24 mouse cellular contexts compared by ENCODE assay signal in the genomic region with DNA sequence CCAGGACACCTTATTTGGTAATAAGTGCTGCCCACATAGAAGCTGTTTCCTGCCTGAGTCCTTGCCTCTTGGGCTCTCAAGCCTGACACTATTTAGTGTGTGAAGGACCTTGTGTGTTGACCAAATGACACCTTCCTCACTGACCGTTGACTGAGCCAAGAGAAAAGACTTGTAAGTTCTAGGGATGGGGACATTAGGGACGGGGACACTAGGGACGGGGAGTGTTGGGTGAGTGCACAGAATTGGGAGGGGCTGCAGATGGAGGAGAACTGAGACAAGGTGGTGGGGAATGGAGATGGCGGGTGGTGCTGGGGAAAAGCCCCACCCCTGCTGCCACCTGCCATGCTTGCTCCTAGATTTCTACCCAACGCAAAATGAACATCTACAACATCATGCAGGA. TPM values are rescaled to one million over a fixed set of nuclear protein-coding genes. Genes with fewer than 3 reads are reported as not detected.
DNase-seq lines count a peak whose midpoint lies in the region; ATAC-seq and TF ChIP-seq lines count a peak whose summit lies in the region.
"Had no signal": no experiment of that assay in that cellular context is flagged by ENCODE, and none has a peak within 500 bp of the region (broad histone marks: within the 10 kb centered on the region; RNA-seq: fewer than 3 reads in every experiment).

No protein-coding gene starts in this region.

- no peak overlapping the region for H3K9ac ChIP-seq in heart, adult 2 months (ENCODE audit: low read depth, low read length)
- no peak overlapping the region for H3K9ac ChIP-seq in liver, embryonic 13.5 days
- no peak overlapping the region for H3K9ac ChIP-seq in liver, postnatal 0 days (replicated peaks)
- H3K9ac ChIP-seq: heart, embryonic 12.5 days; hindbrain, embryonic 14.5 days; intestine, embryonic 15.5 days; kidney, embryonic 15.5 days; lung, embryonic 14.5 days; neural tube, embryonic 12.5 days had no signal

- intact Hi-C loops in heart, adult 2 months (cut with DNase I) = no loop called here
- intact Hi-C loops in heart, postnatal 36 days (cut with DNase I) = no loop called here

- TF ChIP-seq POLR2A in heart, adult 2 months (IDR thresholded peaks at IDR 0.05; ENCODE audit: insufficient read depth, low read depth, low read length) = no peak

- TF ChIP-seq EP300 in heart, adult 2 months (IDR thresholded peaks at IDR 0.05; ENCODE audit: insufficient read depth, low read depth, low read length) = no peak
- TF ChIP-seq EP300 in liver, postnatal 0 days (IDR thresholded peaks at IDR 0.05; ENCODE audit: low read depth) = no peak

- no peaks in the 10 kb centered on the region for H3K27me3 ChIP-seq in heart, adult 2 months (ENCODE audit: control insufficient read depth, insufficient read depth, low read length)
- no peaks in the 10 kb centered on the region for H3K27me3 ChIP-seq in liver, embryonic 13.5 days
- H3K27me3 ChIP-seq in liver, postnatal 0 days (ENCODE audit: insufficient read depth, low read length) = no peaks in the 10 kb centered on the region
- H3K27me3 ChIP-seq: heart, embryonic 12.5 days; intestine, embryonic 15.5 days; kidney, embryonic 15.5 days; neural tube, embryonic 12.5 days had no signal

- ATAC-seq in liver, embryonic 13.5 days (ENCODE audit: low read depth) = 0 out of 2 replicates have a peak, but pooled peaks have one; percentile 8
- ATAC-seq in liver, postnatal 0 days = no peak
- ATAC-seq: forebrain, embryonic 16.5 days; intestine, embryonic 15.5 days had no signal

- no peaks in the 10 kb centered on the region for H3K4me1 ChIP-seq in heart, adult 2 months (ENCODE audit: control insufficient read depth, insufficient read depth, low read length)
- no peaks in the 10 kb centered on the region for H3K4me1 ChIP-seq in liver, embryonic 13.5 days (replicated peaks)
- no peaks in the 10 kb centered on the region for H3K4me1 ChIP-seq in liver, postnatal 0 days (ENCODE audit: insufficient read depth)
- H3K4me1 ChIP-seq: heart, embryonic 12.5 days; intestine, embryonic 15.5 days; kidney, embryonic 15.5 days; neural tube, embryonic 12.5 days had no signal

- no peaks in the 10 kb centered on the region for H3K36me3 ChIP-seq in heart, adult 2 months (ENCODE audit: control insufficient read depth, insufficient read depth, low read length)
- no peaks in the 10 kb centered on the region for H3K36me3 ChIP-seq in liver, embryonic 13.5 days
- H3K36me3 ChIP-seq in liver, postnatal 0 days (replicated peaks; ENCODE audit: insufficient read depth, low read length) = no peaks in the 10 kb centered on the region
- H3K36me3 ChIP-seq: heart, embryonic 12.5 days; intestine, embryonic 15.5 days; kidney, embryonic 15.5 days; neural tube, embryonic 12.5 days had no signal

- DNase-seq in heart, adult 2 months = peak; percentile 23 to 33
- no peak for DNase-seq in heart, postnatal 36 days
- no peak for DNase-seq in liver, embryonic 13.5 days
- DNase-seq in liver, postnatal 0 days = no peak
- DNase-seq in right cerebral cortex, postnatal 25 days = peak; percentile 20
- no peak for DNase-seq in right cerebral cortex, postnatal 4 days
- DNase-seq in MN1 (ENCODE audit: low spot score) = no peak
- DNase-seq: cerebellum, adult 8-10 months; liver; lung, embryonic 14.5 days had no signal

- H3K27ac ChIP-seq in heart, adult 2 months = no peak overlapping the region
- H3K27ac ChIP-seq in liver, embryonic 13.5 days = no peak overlapping the region
- no peak overlapping the region for H3K27ac ChIP-seq in liver, postnatal 0 days (ENCODE audit: low read depth)
- H3K27ac ChIP-seq: hindbrain, embryonic 14.5 days; intestine, embryonic 15.5 days; kidney, embryonic 15.5 days; layer of hippocampus, adult 2 months; macrophage; neural tube, embryonic 12.5 days had no signal

- no peak for TF ChIP-seq CTCF in heart, adult 2 months (IDR thresholded peaks at IDR 0.05)
- TF ChIP-seq CTCF in liver, postnatal 0 days (IDR thresholded peaks at IDR 0.05; ENCODE audit: low read depth) = no peak

- no peak overlapping the region for H3K4me2 ChIP-seq in liver, embryonic 13.5 days
- H3K4me2 ChIP-seq in liver, postnatal 0 days (ENCODE audit: low read depth, low read length) = no peak overlapping the region
- H3K4me2 ChIP-seq: heart, embryonic 12.5 days; hindbrain, embryonic 14.5 days; intestine, embryonic 15.5 days; kidney, embryonic 15.5 days; lung, embryonic 14.5 days; neural tube, embryonic 12.5 days had no signal

- H3K4me3 ChIP-seq in heart, adult 2 months = no peak overlapping the region
- no peak overlapping the region for H3K4me3 ChIP-seq in liver, embryonic 13.5 days (replicated peaks)
- H3K4me3 ChIP-seq in liver, postnatal 0 days (ENCODE audit: low read depth, low read length) = no peak overlapping the region
- H3K4me3 ChIP-seq: erythroblast, embryonic 14.5 days; heart, embryonic 12.5 days; intestine, embryonic 15.5 days; kidney, embryonic 15.5 days; layer of hippocampus, adult 2 months; neural tube, embryonic 12.5 days had no signal

- 75% methylated on average over 5 of the region's 5 CpGs for WGBS in heart, adult 2 months
- WGBS in liver, embryonic 13.5 days (ENCODE audit: insufficient replicate concordance) = 62% methylated on average over 5 of the region's 5 CpGs
- 75% methylated on average over 5 of the region's 5 CpGs for WGBS in liver, postnatal 0 days (ENCODE audit: insufficient replicate concordance)

- peaks cover 78% of the 10 kb centered on the region for H3K9me3 ChIP-seq in liver, embryonic 13.5 days (replicated peaks)
- peaks cover 16% of the 10 kb centered on the region for H3K9me3 ChIP-seq in liver, postnatal 0 days (ENCODE audit: low read length)

- H3K79me2 ChIP-seq in heart, adult 2 months (replicated peaks; ENCODE audit: control insufficient read depth, insufficient read depth, low read length) = no peaks in the 10 kb centered on the region

RNA-seq across cellular contexts. Expression of a gene that starts 3.2 kb away (rescaled TPM):
- under 1 TPM in 1 of 2 experiments, not detected in 1; 0.13 TPM for total RNA-seq in heart, adult 2 months (2021)
- polyA plus RNA-seq in heart, adult 2 months (2012; rRNA removed) = 0.06 TPM in 2 replicates
- not detected for total RNA-seq in heart, postnatal 36 days (2021)
- 0.41 TPM in 2 replicates for polyA plus RNA-seq in liver, embryonic 13.5 days (2015; fragmentation: Nextera tagmentation; extraction: Ambion mirVana)
- polyA plus RNA-seq in liver, postnatal 0 days (2015; fragmentation: Nextera tagmentation; extraction: Ambion mirVana) = 0.61 and 0.66 TPM in 2 replicates
- polyA plus RNA-seq: erythroblast, embryonic 14.5 days had no signal

RNA-seq across cellular contexts. Expression of a gene that starts 18.2 kb away (rescaled TPM):
- not detected for total RNA-seq in heart, adult 2 months (2021)
- polyA plus RNA-seq in heart, adult 2 months (2012; rRNA removed) = 0.32 TPM in 1 of 2 replicates, not detected in the other
- total RNA-seq in heart, postnatal 36 days (2021) = not detected
- 0.08 TPM in 1 of 2 replicates, not detected in the other for polyA plus RNA-seq in liver, embryonic 13.5 days (2015; fragmentation: Nextera tagmentation; extraction: Ambion mirVana)
- polyA plus RNA-seq in liver, postnatal 0 days (2015; fragmentation: Nextera tagmentation; extraction: Ambion mirVana) = 412 and 437 TPM in 2 replicates
- total RNA-seq: common myeloid progenitor, adult 5-6 weeks; layer of hippocampus, adult 2 months had no signal
- polyA plus RNA-seq: C2C12; embryonic facial prominence, embryonic 11.5 days; erythroblast, embryonic 14.5 days; forebrain, embryonic 16.5 days; hindbrain, embryonic 14.5 days; lung, embryonic 14.5 days; macrophage; neural tube, embryonic 12.5 days had no signal

RNA-seq across cellular contexts. Expression of a gene that starts 24.4 kb away (rescaled TPM):
- total RNA-seq in heart, adult 2 months (2021) = under 1 TPM in 1 of 2 experiments, not detected in 1; 0.23 TPM
- polyA plus RNA-seq in heart, adult 2 months (2012; rRNA removed) = 0.53 and 0.66 TPM in 2 replicates
- total RNA-seq in heart, postnatal 36 days (2021) = under 1 TPM in 1 of 2 experiments, not detected in 1; 0.33 TPM
- polyA plus RNA-seq in liver, embryonic 13.5 days (2015; fragmentation: Nextera tagmentation; extraction: Ambion mirVana) = 11.3 and 11.4 TPM in 2 replicates
- polyA plus RNA-seq in liver, postnatal 0 days (2015; fragmentation: Nextera tagmentation; extraction: Ambion mirVana) = 7.1 and 7.8 TPM in 2 replicates
- total RNA-seq: monocyte, adult 5-6 weeks had no signal
- polyA plus RNA-seq: C2C12, macrophage had no signal

RNA-seq across cellular contexts. Expression of a gene that starts 29.6 kb away (rescaled TPM):
- not detected for total RNA-seq in heart, adult 2 months (2021)
- not detected in 2 replicates for polyA plus RNA-seq in heart, adult 2 months (2012; rRNA removed)
- under 1 TPM in 1 of 2 experiments, not detected in 1; 0.14 TPM for total RNA-seq in heart, postnatal 36 days (2021)
- polyA plus RNA-seq in liver, embryonic 13.5 days (2015; fragmentation: Nextera tagmentation; extraction: Ambion mirVana) = not detected in 2 replicates
- polyA plus RNA-seq in liver, postnatal 0 days (2015; fragmentation: Nextera tagmentation; extraction: Ambion mirVana) = not detected in 2 replicates
- total RNA-seq: common myeloid progenitor, adult 5-6 weeks; layer of hippocampus, adult 2 months; left cerebral cortex, postnatal 36 days had no signal
- polyA plus RNA-seq: C2C12; embryonic facial prominence, embryonic 11.5 days; erythroblast, embryonic 14.5 days; forebrain, embryonic 16.5 days; heart, embryonic 12.5 days; hindbrain, embryonic 14.5 days; lung, embryonic 14.5 days; neural tube, embryonic 12.5 days had no signal

RNA-seq across cellular contexts. Expression of a gene that starts 47.4 kb away (rescaled TPM):
- total RNA-seq in heart, adult 2 months (2021) = 10 to 100 TPM in 1 of 2 experiments, 1 to 10 TPM in 1; 8.7 to 11.5 TPM
- 12.7 and 23.9 TPM in 2 replicates for polyA plus RNA-seq in heart, adult 2 months (2012; rRNA removed)
- total RNA-seq in heart, postnatal 36 days (2021) = 10 to 100 TPM; 12.2 to 13.3 TPM
- 61.0 and 69.7 TPM in 2 replicates for polyA plus RNA-seq in liver, embryonic 13.5 days (2015; fragmentation: Nextera tagmentation; extraction: Ambion mirVana)
- 31.4 and 37.0 TPM in 2 replicates for polyA plus RNA-seq in liver, postnatal 0 days (2015; fragmentation: Nextera tagmentation; extraction: Ambion mirVana)

Comparison
In these comparisons a context has a peak if more than half of its experiments do, and no peak if none do; other contexts are left out.
1. DNase-seq: peak in heart, adult 2 months (2 of 2) and right cerebral cortex, postnatal 25 days (single experiment); none in heart, postnatal 36 days (0 of 2), liver, embryonic 13.5 days (single experiment), liver, postnatal 0 days (single experiment), right cerebral cortex, postnatal 4 days (single experiment) and MN1 (single experiment).
2. RNA of a gene that starts 18.2 kb away (polyA plus RNA-seq): 412 to 437 TPM in liver, postnatal 0 days; 0.08 TPM in liver, embryonic 13.5 days and 0.32 TPM in heart, adult 2 months; every median in the first group is over 100 times any median in the second.